Mouse (Mus musculus) ES-Bruce4 (cell line): ENCODE data around the gene Wsb2.

Source experiments
- CTCF ChIP-seq: IDR thresholded peaks from one replicate; pipeline ENCODE4 v1.8.1; 2011; ENCODE audit warnings: low read depth, low read length
- POLR2A ChIP-seq: IDR thresholded peaks from one replicate; pipeline ENCODE4 v1.8.1; 2011; ENCODE audit warnings: low read length; ENCODE audit not compliant: insufficient read depth

- TF ChIP-seq POLR2A (no peak), CTCF (no peak)
Measured at GRCm38 (mm10) chr5:117356365-117357128, 557 bp upstream of the Wsb2 start.
